Mouse (Mus musculus): ENCODE measurements at regions not wholly inside any gene's neighbourhood (a gene's known extent, or its start where the extent isn't known, plus 50 kb on each side); places are given as distances from the start of the nearest gene placed in this dataset.

GRCm38 (mm10) chr16:79986746-79987145 is 895.8 kb upstream of the Tmprss15 start:
- ATAC-seq (replicated peaks): no peak
- no peak overlapping the region for H3K27ac ChIP-seq (replicated peaks)
- H3K36me3 ChIP-seq: no peaks in the 10 kb centered on the region
- WGBS: 74% methylated on average over 2 of the region's 2 CpGs
- no peak overlapping the region for H3K9ac ChIP-seq (replicated peaks)
- no peaks in the 10 kb centered on the region for H3K4me1 ChIP-seq
- H3K4me3 ChIP-seq: no peak overlapping the region
- no peaks in the 10 kb centered on the region for H3K27me3 ChIP-seq
- no peak overlapping the region for H3K4me2 ChIP-seq (replicated peaks)
- no peaks in the 10 kb centered on the region for H3K9me3 ChIP-seq

GRCm38 (mm10) chr16:79972146-79972545 is 881.2 kb upstream of the Tmprss15 start:
- Histone ChIP-seq H3K9me3 (no peaks in the 10 kb centered on the region), H3K27ac (replicated peaks) (no peak overlapping the region), H3K4me3 (no peak overlapping the region), H3K4me1 (peaks cover 5% of the 10 kb centered on the region), H3K36me3 (no peaks in the 10 kb centered on the region), H3K9ac (replicated peaks) (no peak overlapping the region), H3K27me3 (no peaks in the 10 kb centered on the region), H3K4me2 (replicated peaks) (no peak overlapping the region)
- WGBS: 30% methylated on average over 6 of the region's 6 CpGs
- peak; percentile 82 for ATAC-seq (replicated peaks)

- Histone ChIP-seq H3K27me3 (no peaks in the 10 kb centered on the region), H3K9ac (replicated peaks) (no peak overlapping the region), H3K36me3 (no peaks in the 10 kb centered on the region), H3K9me3 (no peaks in the 10 kb centered on the region), H3K4me3 (no peak overlapping the region), H3K27ac (replicated peaks) (no peak overlapping the region), H3K4me2 (replicated peaks) (no peak overlapping the region), H3K4me1 (no peaks in the 10 kb centered on the region)
- ATAC-seq (replicated peaks): no peak
- WGBS: 74% methylated on average over 2 of the region's 2 CpGs
Observed at GRCm38 (mm10) chr16:79937042-79937441, 846.1 kb upstream of the Tmprss15 start.

- H3K4me2 ChIP-seq (replicated peaks): no peak overlapping the region
- H3K27me3 ChIP-seq: no peaks in the 10 kb centered on the region
- no peaks in the 10 kb centered on the region for H3K4me1 ChIP-seq
- no peak overlapping the region for H3K4me3 ChIP-seq
- no peaks in the 10 kb centered on the region for H3K36me3 ChIP-seq
- ATAC-seq (replicated peaks): no peak
- no peaks in the 10 kb centered on the region for H3K9me3 ChIP-seq
- H3K27ac ChIP-seq (replicated peaks): no peak overlapping the region
- H3K9ac ChIP-seq (replicated peaks): no peak overlapping the region
- WGBS: 80% methylated on average over 1 of the region's 1 CpGs
Observed at GRCm38 (mm10) chr16:79907126-79907525, 816.2 kb upstream of the Tmprss15 start.

GRCm38 (mm10) chr16:79901467-79901866 is 810.6 kb upstream of the Tmprss15 start:
- WGBS: 77% methylated on average over 2 of the region's 2 CpGs
- no peak overlapping the region for H3K4me2 ChIP-seq (replicated peaks)
- H3K9ac ChIP-seq (replicated peaks): no peak overlapping the region
- H3K4me3 ChIP-seq: no peak overlapping the region
- no peaks in the 10 kb centered on the region for H3K27me3 ChIP-seq
- no peak for ATAC-seq (replicated peaks)
- no peak overlapping the region for H3K27ac ChIP-seq (replicated peaks)
- H3K36me3 ChIP-seq: no peaks in the 10 kb centered on the region
- no peaks in the 10 kb centered on the region for H3K4me1 ChIP-seq
- no peaks in the 10 kb centered on the region for H3K9me3 ChIP-seq

- Histone ChIP-seq H3K9me3 (no peaks in the 10 kb centered on the region), H3K4me2 (replicated peaks) (no peak overlapping the region), H3K36me3 (no peaks in the 10 kb centered on the region), H3K9ac (replicated peaks) (no peak overlapping the region), H3K4me3 (no peak overlapping the region), H3K27me3 (no peaks in the 10 kb centered on the region), H3K4me1 (no peaks in the 10 kb centered on the region), H3K27ac (replicated peaks) (no peak overlapping the region)
- no peak for ATAC-seq (replicated peaks)
- 83% methylated on average over 3 of the region's 3 CpGs for WGBS
Observed at GRCm38 (mm10) chr16:79881855-79882254, 791.0 kb upstream of the Tmprss15 start.

- Histone ChIP-seq H3K9me3 (no peaks in the 10 kb centered on the region), H3K9ac (replicated peaks) (no peak overlapping the region), H3K27ac (replicated peaks) (no peak overlapping the region), H3K4me3 (no peak overlapping the region), H3K4me1 (no peaks in the 10 kb centered on the region), H3K36me3 (no peaks in the 10 kb centered on the region), H3K4me2 (replicated peaks) (no peak overlapping the region), H3K27me3 (no peaks in the 10 kb centered on the region)
- ATAC-seq (replicated peaks): no peak
- 91% methylated on average over 4 of the region's 4 CpGs for WGBS
Observed at GRCm38 (mm10) chr16:79878063-79878462, 787.2 kb upstream of the Tmprss15 start.

- Histone ChIP-seq H3K27ac (replicated peaks) (no peak overlapping the region), H3K9me3 (no peaks in the 10 kb centered on the region), H3K4me1 (no peaks in the 10 kb centered on the region), H3K4me2 (replicated peaks) (no peak overlapping the region), H3K9ac (replicated peaks) (no peak overlapping the region), H3K36me3 (no peaks in the 10 kb centered on the region), H3K4me3 (no peak overlapping the region), H3K27me3 (no peaks in the 10 kb centered on the region)
- ATAC-seq (replicated peaks): no peak
- 76% methylated on average over 1 of the region's 1 CpGs for WGBS
Observed at GRCm38 (mm10) chr16:79876827-79877226, 785.9 kb upstream of the Tmprss15 start.

GRCm38 (mm10) chr16:79870578-79871270 is 779.8 kb upstream of the Tmprss15 start:
- H3K4me1 ChIP-seq: peaks cover 11% of the 10 kb centered on the region
- no peak overlapping the region for H3K4me2 ChIP-seq (replicated peaks)
- WGBS: 17% methylated on average over 8 of the region's 8 CpGs
- no peaks in the 10 kb centered on the region for H3K36me3 ChIP-seq
- H3K9me3 ChIP-seq: no peaks in the 10 kb centered on the region
- ATAC-seq (replicated peaks): peak; percentile 92
- peak overlapping the region; percentile 40; the same call in 1 of the 2 replicates for H3K27ac ChIP-seq (replicated peaks)
- H3K27me3 ChIP-seq: no peaks in the 10 kb centered on the region
- H3K9ac ChIP-seq (replicated peaks): no peak overlapping the region
- H3K4me3 ChIP-seq: no peak overlapping the region

- Histone ChIP-seq H3K9me3 (no peaks in the 10 kb centered on the region), H3K4me1 (no peaks in the 10 kb centered on the region), H3K4me3 (no peak overlapping the region), H3K36me3 (no peaks in the 10 kb centered on the region), H3K4me2 (replicated peaks) (no peak overlapping the region), H3K27ac (replicated peaks) (no peak overlapping the region), H3K27me3 (no peaks in the 10 kb centered on the region), H3K9ac (replicated peaks) (no peak overlapping the region)
- WGBS: 67% methylated on average over 1 of the region's 1 CpGs
- no peak for ATAC-seq (replicated peaks)
Observed at GRCm38 (mm10) chr16:79859540-79859939, 768.6 kb upstream of the Tmprss15 start.

GRCm38 (mm10) chr16:79849152-79849551 is 758.3 kb upstream of the Tmprss15 start:
- Histone ChIP-seq H3K9me3 (no peaks in the 10 kb centered on the region), H3K27ac (replicated peaks) (no peak overlapping the region), H3K4me2 (replicated peaks) (no peak overlapping the region), H3K36me3 (no peaks in the 10 kb centered on the region), H3K4me3 (no peak overlapping the region), H3K4me1 (no peaks in the 10 kb centered on the region), H3K9ac (replicated peaks) (no peak overlapping the region), H3K27me3 (no peaks in the 10 kb centered on the region)
- ATAC-seq (replicated peaks): no peak
- 68% methylated on average over 7 of the region's 7 CpGs for WGBS

- 68% methylated on average over 1 of the region's 1 CpGs for WGBS
Observed at GRCm38 (mm10) chr16:79816913-79817312, 726.0 kb upstream of the Tmprss15 start.

GRCm38 (mm10) chr16:79778729-79779128 is 687.8 kb upstream of the Tmprss15 start:
- no peaks in the 10 kb centered on the region for H3K27me3 ChIP-seq
- H3K36me3 ChIP-seq: no peaks in the 10 kb centered on the region
- H3K4me1 ChIP-seq: no peaks in the 10 kb centered on the region
- H3K4me3 ChIP-seq: no peak overlapping the region
- 79% methylated on average over 3 of the region's 3 CpGs for whole genome bisulfite sequencing
- ATAC-seq (replicated peaks): no peak
- H3K9ac ChIP-seq (replicated peaks): no peak overlapping the region
- no peak overlapping the region for H3K27ac ChIP-seq (replicated peaks)
- no peaks in the 10 kb centered on the region for H3K9me3 ChIP-seq
- no peak overlapping the region for H3K4me2 ChIP-seq (replicated peaks)

More at GRCm38 (mm10) chr16:79816913-79817312, 726.0 kb upstream of the Tmprss15 start:
- Histone ChIP-seq H3K27me3 (no peaks in the 10 kb centered on the region), H3K4me1 (no peaks in the 10 kb centered on the region), H3K4me2 (replicated peaks) (no peak overlapping the region), H3K36me3 (no peaks in the 10 kb centered on the region), H3K27ac (replicated peaks) (no peak overlapping the region), H3K9me3 (no peaks in the 10 kb centered on the region), H3K4me3 (no peak overlapping the region), H3K9ac (replicated peaks) (no peak overlapping the region)
- no peak for ATAC-seq (replicated peaks)
